Mouse (Mus musculus): ENCODE results near the gene Bcl2l1.

The Bcl2l1 gene

DNA sequence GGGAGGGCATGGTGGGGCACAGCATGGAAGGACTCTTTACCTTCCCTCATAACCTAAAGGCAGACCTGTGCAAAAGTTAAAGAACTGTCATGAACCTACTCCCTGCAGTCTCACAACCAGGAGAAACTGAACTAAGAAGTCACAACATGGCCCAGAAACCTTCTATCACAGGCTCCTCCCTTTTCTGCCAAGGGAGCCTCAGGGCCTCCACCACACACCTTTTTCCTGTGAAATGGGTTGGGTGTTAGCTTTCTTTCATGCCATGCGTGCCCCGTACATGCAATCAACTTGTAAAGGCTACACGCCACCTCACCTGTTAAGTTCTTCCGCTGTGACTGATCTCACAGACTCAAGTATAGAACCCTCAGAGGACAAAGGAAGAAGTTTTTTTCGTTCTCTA is 28.4 kb downstream of the Bcl2l1 start:
- DNase-seq (ENCODE audit: low spot score in 2 of 2): no peak

GRCm38 (mm10) chr2:152802303-152802702 is 29.2 kb downstream of the Bcl2l1 start:
- DNase-seq (ENCODE audit: low spot score in 2 of 2): no peak

GRCm38 (mm10) chr2:152800762-152801113 is 30.8 kb downstream of the Bcl2l1 start:
- no peak for DNase-seq (ENCODE audit: low spot score in 2 of 2)

- DNase-seq (ENCODE audit: low spot score in 2 of 2): no peak
Measured at GRCm38 (mm10) chr2:152799954-152800761, 31.4 kb downstream of the Bcl2l1 start.

GRCm38 (mm10) chr2:152797589-152797988 is 33.9 kb downstream of the Bcl2l1 start:
- no peak for DNase-seq (ENCODE audit: low spot score in 2 of 2)

DNA sequence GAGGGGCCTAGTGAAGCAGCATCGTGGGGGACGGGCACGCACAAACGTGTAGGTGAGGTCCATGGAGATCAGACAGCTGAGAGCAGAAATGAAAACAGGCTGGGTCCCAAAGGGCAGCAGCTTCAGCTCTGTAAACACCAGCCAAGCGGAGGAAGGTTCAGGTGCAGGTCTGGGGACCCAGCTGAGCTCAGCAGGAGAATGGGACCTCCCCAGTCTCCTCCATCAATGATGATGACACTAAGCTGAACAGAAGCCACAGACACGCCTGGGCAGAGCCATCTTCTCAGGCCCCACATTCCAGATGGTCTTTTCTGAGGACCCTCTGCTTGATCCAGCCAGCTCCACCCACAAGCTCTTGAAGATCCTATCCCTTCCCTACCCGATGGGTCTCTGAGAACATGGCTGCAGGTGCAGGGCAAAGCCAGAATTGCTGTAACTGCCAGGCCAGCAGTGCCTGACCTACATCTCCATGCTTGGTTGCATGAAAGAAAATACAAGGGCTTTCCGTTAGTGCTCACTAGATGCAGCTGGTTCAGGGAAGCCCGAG is 37.2 kb downstream of the Bcl2l1 start:
- DNase-seq (ENCODE audit: low spot score in 2 of 2): peak; percentile 50

DNA sequence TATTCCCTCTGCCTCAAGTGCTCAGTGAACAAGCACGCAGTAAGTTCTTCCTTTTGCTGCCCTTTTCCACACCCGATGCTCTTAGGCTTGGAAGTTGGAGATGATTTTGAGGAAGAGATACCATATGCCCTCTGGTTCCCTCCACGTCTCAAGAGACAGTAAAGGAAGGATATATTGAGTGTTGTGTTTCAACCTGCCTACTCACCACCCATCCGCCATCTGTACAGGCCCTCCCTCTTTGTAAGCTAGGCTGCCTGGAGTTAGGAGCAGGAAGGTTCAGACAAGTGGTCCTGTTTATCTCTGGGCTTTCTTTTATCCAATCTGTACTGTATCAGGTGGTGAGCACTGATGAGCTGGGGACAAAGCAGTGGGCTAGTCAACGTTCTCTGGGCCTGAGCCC is 38.1 kb downstream of the Bcl2l1 start:
- DNase-seq (ENCODE audit: low spot score in 2 of 2): no peak

DNA sequence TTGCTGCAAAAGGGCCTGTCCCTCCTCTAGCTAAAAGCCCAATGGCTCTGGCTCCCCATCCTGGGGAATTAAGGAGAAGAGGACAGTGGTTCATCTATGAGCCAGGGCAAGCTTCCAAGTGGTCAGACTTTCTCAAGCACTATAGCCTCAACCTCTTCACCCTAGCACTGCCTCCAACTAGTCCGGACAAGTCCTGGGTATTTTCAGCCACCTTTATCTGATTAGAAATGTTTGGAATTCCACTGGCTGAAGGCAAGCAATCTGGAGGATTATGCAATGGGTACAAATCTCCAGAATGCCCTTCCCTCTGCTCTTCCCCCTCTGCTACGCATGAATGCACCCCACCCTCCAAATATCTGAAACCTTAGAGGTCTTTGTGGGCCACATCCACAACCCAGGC is 39.1 kb downstream of the Bcl2l1 start:
- no peak for DNase-seq (ENCODE audit: low spot score in 2 of 2)

DNA sequence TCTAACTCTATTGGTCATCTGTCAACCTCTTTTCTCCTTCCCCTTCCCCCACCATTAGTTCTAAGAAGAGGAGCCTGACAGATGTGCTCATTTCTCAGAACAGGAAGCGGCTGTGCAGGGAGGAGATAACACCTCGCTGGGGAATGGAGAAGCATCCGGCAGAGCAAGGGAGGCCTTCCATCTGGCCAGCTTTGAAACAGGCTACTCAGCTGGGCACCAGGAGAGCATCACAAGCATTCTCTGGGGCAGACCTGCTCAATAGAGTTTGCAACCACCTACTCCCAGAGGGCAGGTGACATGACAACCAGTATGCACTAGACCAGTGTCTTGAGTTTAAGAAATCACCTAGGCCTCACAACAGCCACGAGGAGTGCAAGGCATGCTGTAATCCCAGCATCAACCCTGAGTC is 41.9 kb downstream of the Bcl2l1 start:
- peak; percentile 67 to 75 for DNase-seq (ENCODE audit: low spot score in 2 of 2)

- peak; percentile 62 to 80 for DNase-seq (ENCODE audit: low spot score in 2 of 2)
Measured at GRCm38 (mm10) chr2:152788892-152789421, 42.6 kb downstream of the Bcl2l1 start.

DNA sequence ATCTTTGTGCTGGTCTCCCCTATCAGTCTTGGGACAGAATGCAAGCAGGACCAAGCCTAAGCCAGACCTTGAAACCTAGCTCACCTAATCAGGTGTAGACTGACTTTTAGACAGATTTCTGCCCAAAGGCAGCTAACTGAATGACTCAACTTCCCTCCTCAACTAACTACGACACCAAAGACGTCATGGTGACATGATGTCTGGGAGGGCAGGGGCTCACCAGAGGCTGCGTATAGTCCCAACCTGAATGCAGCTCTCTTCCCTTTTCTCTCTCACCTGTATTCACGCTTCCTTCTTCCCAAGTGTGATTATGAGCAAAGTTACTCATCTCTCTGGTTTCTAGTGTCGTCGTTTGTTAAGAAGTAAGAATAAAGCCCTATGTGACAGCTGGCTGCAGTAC is 44.0 kb downstream of the Bcl2l1 start:
- DNase-seq (ENCODE audit: low spot score in 2 of 2): no peak

GRCm38 (mm10) chr2:152787136-152787535 is 44.4 kb downstream of the Bcl2l1 start:
- DNase-seq (ENCODE audit: low spot score in 2 of 2): no peak

- DNase-seq (ENCODE audit: low spot score in 2 of 2): no peak
Measured at GRCm38 (mm10) chr2:152785446-152786350, 45.8 kb downstream of the Bcl2l1 start.

- no peak for DNase-seq (ENCODE audit: low spot score in 2 of 2)
Measured at GRCm38 (mm10) chr2:152784640-152785039, 46.9 kb downstream of the Bcl2l1 start.

GRCm38 (mm10) chr2:152783241-152783640 is 48.3 kb downstream of the Bcl2l1 start:
- no peak for DNase-seq (ENCODE audit: low spot score in 2 of 2)

GRCm38 (mm10) chr2:152782656-152783055 is 48.9 kb downstream of the Bcl2l1 start:
- DNase-seq (ENCODE audit: low spot score in 2 of 2): no peak

- no peak for DNase-seq (ENCODE audit: low spot score in 2 of 2)
Measured at GRCm38 (mm10) chr2:152781031-152781711, 50.4 kb downstream of the Bcl2l1 start.

DNA sequence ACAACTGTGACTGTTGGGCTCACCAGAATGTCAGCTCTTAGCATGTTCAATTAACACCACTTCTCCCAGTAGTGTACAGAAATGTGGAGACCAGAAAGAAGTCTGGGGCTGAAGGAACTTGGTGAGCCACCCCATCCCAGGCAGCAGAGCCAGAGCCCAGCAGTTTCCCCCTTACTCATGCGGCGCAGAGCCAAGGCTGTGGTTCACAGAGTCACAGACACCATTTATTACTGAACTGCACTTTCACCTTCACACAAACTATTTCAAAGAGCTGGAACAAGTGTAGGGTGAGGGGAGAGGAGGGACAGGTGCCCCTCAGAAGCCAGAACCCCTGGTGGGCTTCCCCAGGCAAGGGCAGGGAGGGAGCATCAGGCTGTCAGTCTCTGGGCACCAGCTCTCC is 51.1 kb downstream of the Bcl2l1 start:
- DNase-seq (ENCODE audit: low spot score in 2 of 2): no peak

GRCm38 (mm10) chr2:152777081-152777480 is 54.4 kb downstream of the Bcl2l1 start:
- no peak for DNase-seq (ENCODE audit: low spot score in 2 of 2)

DNA sequence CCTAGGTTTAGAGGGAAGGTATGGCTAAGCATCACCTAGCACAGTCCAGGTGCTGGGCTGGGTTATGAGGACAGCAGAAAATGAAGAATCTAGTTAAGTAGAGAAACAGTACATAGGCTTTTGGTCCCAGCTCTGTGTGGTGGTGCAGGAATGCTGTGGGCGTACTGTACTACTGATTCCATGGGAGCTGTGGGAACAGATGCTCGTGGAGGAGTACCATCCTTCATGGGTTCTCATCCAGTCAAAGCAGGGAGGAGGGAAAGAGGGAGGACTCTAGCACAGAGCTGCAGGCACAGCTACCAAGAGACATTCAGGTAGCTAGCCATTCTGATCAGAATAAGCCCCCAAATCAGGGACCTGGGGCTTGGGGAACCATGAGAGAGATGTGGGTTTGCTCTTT is 55.1 kb downstream of the Bcl2l1 start:
- DNase-seq (ENCODE audit: low spot score in 2 of 2): no peak

- DNase-seq (ENCODE audit: low spot score in 2 of 2): no peak
Measured at GRCm38 (mm10) chr2:152776019-152776418, 55.5 kb downstream of the Bcl2l1 start.

DNA sequence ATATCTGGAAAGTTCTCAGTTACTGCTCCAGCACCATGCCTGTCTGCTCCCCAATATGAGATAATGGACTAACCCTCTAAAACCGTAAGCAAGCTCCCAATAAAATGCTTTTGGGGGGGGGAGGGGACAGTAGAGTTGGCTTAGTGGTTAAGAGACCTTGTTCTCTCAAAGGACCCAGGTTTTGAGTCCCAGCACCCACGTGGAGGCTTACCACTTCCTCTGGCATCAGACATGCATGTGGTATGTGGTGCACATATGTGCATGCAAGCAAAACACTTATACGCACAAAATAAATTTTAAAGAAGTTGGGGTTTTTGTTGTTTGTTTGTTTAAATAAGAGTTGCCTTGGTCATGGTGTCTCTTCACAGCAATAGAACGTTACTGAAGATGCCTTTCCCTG is 56.2 kb downstream of the Bcl2l1 start:
- DNase-seq (ENCODE audit: low spot score in 2 of 2): no peak

Measured in spleen, postnatal 36 days (tissue).